Mouse (Mus musculus): ENCODE measurements around the gene Ddx18.

- TF ChIP-seq POLR2A (IDR thresholded peaks at IDR 0.05; ENCODE audit: low read depth, low read length) (no peak), CTCF (IDR thresholded peaks at IDR 0.05; ENCODE audit: extremely low read depth, insufficient read depth, insufficient read length, insufficient replicate concordance) (no peak)
Observed at GRCm38 (mm10) chr1:121570522-121570921, 2.7 kb upstream of the Ddx18 start.
